16 mouse cellular contexts compared by ENCODE assay signal in the genomic region with DNA sequence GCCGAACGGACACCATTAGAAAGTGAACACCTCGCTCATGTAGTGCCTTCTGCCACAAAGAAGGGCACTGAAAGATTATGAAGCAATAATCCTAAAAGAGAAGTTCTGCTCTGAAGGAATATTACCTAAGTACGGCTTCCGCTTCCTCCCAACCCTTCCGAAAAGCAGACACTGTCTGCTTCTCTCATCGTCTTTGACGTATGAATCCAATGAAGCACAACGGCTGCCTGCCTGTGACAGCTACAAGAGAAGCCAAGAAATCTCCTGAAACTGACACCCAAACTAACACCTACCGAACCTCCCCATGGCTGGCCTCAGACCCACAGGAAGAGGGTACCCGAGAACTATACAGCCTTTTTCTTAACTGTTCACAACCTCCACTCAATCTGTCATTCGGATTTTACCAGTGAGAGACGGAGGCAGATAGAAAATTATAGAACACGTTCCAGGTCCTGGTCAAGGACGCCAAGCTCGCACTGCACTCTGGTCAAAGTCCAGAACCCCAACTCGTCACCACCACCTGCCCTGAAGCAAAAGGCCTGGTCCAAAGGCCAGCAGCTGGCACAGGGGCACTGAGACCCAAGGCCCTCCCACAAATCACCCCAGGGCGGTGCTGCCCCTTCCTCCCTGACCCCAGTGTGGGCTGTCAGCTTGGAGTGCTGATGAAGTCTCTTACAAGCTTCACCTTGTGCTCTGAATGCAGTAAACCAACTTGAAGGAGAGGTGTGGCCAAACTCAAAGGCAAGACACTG. TPM values are rescaled to one million over a fixed set of nuclear protein-coding genes. Genes with fewer than 3 reads are reported as not detected.
DNase-seq lines count a peak whose midpoint lies in the region; ATAC-seq and TF ChIP-seq lines count a peak whose summit lies in the region.
"Had no signal": no experiment of that assay in that cellular context is flagged by ENCODE, and none has a peak within 500 bp of the region (broad histone marks: within the 10 kb centered on the region; RNA-seq: fewer than 3 reads in every experiment).

No protein-coding gene starts in this region.

- H3K9ac ChIP-seq in lung, embryonic 14.5 days, result no peak overlapping the region
- H3K9ac ChIP-seq in intestine, postnatal 0 days (ENCODE audit: low read depth, low read length), result no peak overlapping the region
- H3K9ac ChIP-seq in liver, embryonic 13.5 days, result no peak overlapping the region
- H3K9ac ChIP-seq in heart, embryonic 11.5 days (ENCODE audit: low read depth, low read length), result no peak overlapping the region
- H3K9ac ChIP-seq: embryonic facial prominence, embryonic 13.5 days had no signal

- no peaks in the 10 kb centered on the region for H3K27me3 ChIP-seq in lung, embryonic 14.5 days (ENCODE audit: insufficient read depth, low read length)
- no peaks in the 10 kb centered on the region for H3K27me3 ChIP-seq in intestine, postnatal 0 days (replicated peaks; ENCODE audit: control insufficient read depth, insufficient read depth, low read length)
- H3K27me3 ChIP-seq in liver, embryonic 13.5 days, result no peaks in the 10 kb centered on the region
- H3K27me3 ChIP-seq in heart, embryonic 11.5 days (ENCODE audit: control insufficient read depth, insufficient read depth, low read length), result no peaks in the 10 kb centered on the region
- H3K27me3 ChIP-seq: CH12.LX; embryonic facial prominence, embryonic 13.5 days had no signal

- H3K4me2 ChIP-seq in lung, embryonic 14.5 days, result no peak overlapping the region
- H3K4me2 ChIP-seq in intestine, postnatal 0 days (replicated peaks; ENCODE audit: low read depth), result no peak overlapping the region; the same call in 1 of the 2 replicates
- H3K4me2 ChIP-seq in liver, embryonic 13.5 days, result no peak overlapping the region
- no peak overlapping the region for H3K4me2 ChIP-seq in heart, embryonic 11.5 days
- H3K4me2 ChIP-seq: embryonic facial prominence, embryonic 13.5 days had no signal

- WGBS in lung, embryonic 14.5 days, result 74% methylated on average over 18 of the region's 18 CpGs
- WGBS in intestine, postnatal 0 days, result 60% methylated on average over 18 of the region's 18 CpGs
- 81% methylated on average over 18 of the region's 18 CpGs for WGBS in liver, embryonic 13.5 days (ENCODE audit: insufficient replicate concordance)
- whole genome bisulfite sequencing in heart, embryonic 11.5 days (ENCODE audit: insufficient replicate concordance), result 89% methylated on average over 18 of the region's 18 CpGs

- no peak overlapping the region for H3K4me3 ChIP-seq in lung, embryonic 14.5 days (ENCODE audit: low read depth, low read length)
- no peak overlapping the region for H3K4me3 ChIP-seq in intestine, postnatal 0 days (ENCODE audit: low read depth, low read length)
- H3K4me3 ChIP-seq in liver, embryonic 13.5 days (replicated peaks), result no peak overlapping the region
- H3K4me3 ChIP-seq in heart, embryonic 11.5 days (ENCODE audit: low read depth, low read length), result no peak overlapping the region
- H3K4me3 ChIP-seq: embryonic facial prominence, embryonic 13.5 days; myocyte had no signal

- DNase-seq in lung, embryonic 14.5 days, result no peak
- no peak for DNase-seq in lung, postnatal 10 days
- no peak for DNase-seq in liver, embryonic 13.5 days
- no peak for DNase-seq in adrenal gland, adult (ENCODE audit: inconsistent age in 2 of 2, low spot score in 1 of 2)
- DNase-seq in heart, adult 11 months, result no peak
- DNase-seq: cerebellum, adult 8-10 months; gastrocnemius, postnatal 36 days; heart, postnatal 36 days; left cerebral cortex, postnatal 4 days; lung, postnatal 4 days had no signal

- no peaks in the 10 kb centered on the region for H3K9me3 ChIP-seq in lung, embryonic 14.5 days (ENCODE audit: low read depth, low read length)
- no peaks in the 10 kb centered on the region for H3K9me3 ChIP-seq in intestine, postnatal 0 days (ENCODE audit: control insufficient read depth)
- no peaks in the 10 kb centered on the region for H3K9me3 ChIP-seq in liver, embryonic 13.5 days (replicated peaks)
- H3K9me3 ChIP-seq in heart, embryonic 11.5 days (replicated peaks; ENCODE audit: control insufficient read depth, low read length), result no peaks in the 10 kb centered on the region
- H3K9me3 ChIP-seq: embryonic facial prominence, embryonic 13.5 days had no signal

- H3K27ac ChIP-seq in lung, embryonic 14.5 days (ENCODE audit: low read depth), result peak overlapping the region; percentile 15; the same call in 1 of the 2 replicates
- H3K27ac ChIP-seq in intestine, postnatal 0 days (ENCODE audit: low read depth, low read length), result peak overlapping the region; percentile 41
- peak overlapping the region; percentile 60 for H3K27ac ChIP-seq in liver, embryonic 13.5 days
- H3K27ac ChIP-seq in heart, embryonic 11.5 days (ENCODE audit: low read depth, low read length), result no peak overlapping the region
- H3K27ac ChIP-seq: embryonic facial prominence, embryonic 13.5 days had no signal

- TF ChIP-seq CTCF in lung, embryonic 14.5 days (IDR thresholded peaks at IDR 0.05; ENCODE audit: low read depth), result no peak
- no peak for TF ChIP-seq CTCF in intestine, postnatal 0 days (IDR thresholded peaks at IDR 0.05; ENCODE audit: low read depth)

- H3K4me1 ChIP-seq in lung, embryonic 14.5 days (ENCODE audit: insufficient read depth), result no peaks in the 10 kb centered on the region
- peaks cover 18% of the 10 kb centered on the region for H3K4me1 ChIP-seq in intestine, postnatal 0 days (replicated peaks; ENCODE audit: control insufficient read depth, insufficient read depth, low read length)
- peaks cover 90% of the 10 kb centered on the region for H3K4me1 ChIP-seq in liver, embryonic 13.5 days (replicated peaks)
- peaks cover 26% of the 10 kb centered on the region for H3K4me1 ChIP-seq in heart, embryonic 11.5 days (ENCODE audit: control insufficient read depth, insufficient read depth, low read length)

- no peak for ATAC-seq in lung, embryonic 14.5 days (ENCODE audit: insufficient read depth)
- peak; percentile 68 for ATAC-seq in intestine, postnatal 0 days
- no peak; the same call in 1 of the 2 replicates for ATAC-seq in liver, embryonic 13.5 days (ENCODE audit: low read depth)
- no peak for ATAC-seq in heart, embryonic 11.5 days (replicated peaks; ENCODE audit: insufficient number of reproducible peaks, low FRiP score, low TSS enrichment)
- ATAC-seq: forebrain, embryonic 14.5 days had no signal

- 0 out of 2 replicates have a peak, but pooled peaks cover 6% of the 10 kb centered on the region for H3K36me3 ChIP-seq in lung, embryonic 14.5 days (ENCODE audit: insufficient read depth)
- H3K36me3 ChIP-seq in intestine, postnatal 0 days (ENCODE audit: control insufficient read depth, insufficient read depth), result peaks cover 5% of the 10 kb centered on the region; the same call in 1 of the 2 replicates
- peaks cover 46% of the 10 kb centered on the region for H3K36me3 ChIP-seq in liver, embryonic 13.5 days
- H3K36me3 ChIP-seq in heart, embryonic 11.5 days (ENCODE audit: control insufficient read depth, insufficient read depth, low read length), result no peaks in the 10 kb centered on the region

RNA-seq across cellular contexts. Expression of a gene that starts 51.2 kb away (rescaled TPM):
- 9.0 and 9.4 TPM in 2 replicates for polyA plus RNA-seq in lung, embryonic 14.5 days (2014; fragmentation: Nextera tagmentation; extraction: Ambion mirVana)
- 9.3 and 9.8 TPM in 2 replicates for polyA plus RNA-seq in intestine, postnatal 0 days (2015; fragmentation: Nextera tagmentation; extraction: Ambion mirVana)
- polyA plus RNA-seq in liver, embryonic 13.5 days (2015; fragmentation: Nextera tagmentation; extraction: Ambion mirVana), result 14.5 and 15.2 TPM in 2 replicates
- polyA plus RNA-seq in heart, embryonic 11.5 days (2014; fragmentation: Nextera tagmentation; extraction: Ambion mirVana), result 5.2 and 7.3 TPM in 2 replicates
